ENCODE assay signal across 17 mouse cellular contexts in the genomic region with DNA sequence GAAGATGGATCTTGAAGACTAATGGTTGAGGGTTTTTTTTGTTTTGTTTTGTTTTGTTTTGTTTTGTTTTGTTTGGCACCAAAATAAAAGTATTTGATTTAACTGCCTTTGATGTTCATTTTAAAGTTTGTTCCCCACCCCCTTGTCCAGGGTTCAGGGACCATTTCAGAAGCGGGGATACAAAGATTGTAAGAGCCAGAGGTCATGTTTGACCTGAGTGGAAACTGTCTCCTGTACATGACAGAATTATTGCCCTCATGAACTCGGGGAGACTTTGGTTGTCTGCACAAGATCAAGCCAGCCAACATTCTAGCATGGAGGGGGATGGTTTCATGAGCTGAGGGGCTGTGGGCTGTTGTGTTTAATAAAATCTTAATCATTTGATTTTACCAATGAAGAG.
"Had no signal": no experiment of that assay in that cellular context is flagged by ENCODE, and none has a peak within 500 bp of the region (broad histone marks: within the 10 kb centered on the region; RNA-seq: fewer than 3 reads in every experiment).

No protein-coding gene starts in this region.

- H3K36me3 ChIP-seq: lung, embryonic 15.5 days; midbrain, embryonic 13.5 days; midbrain, embryonic 15.5 days; neural tube, embryonic 12.5 days; stomach, embryonic 15.5 days had no signal

- H3K27me3 ChIP-seq: lung, embryonic 15.5 days; midbrain, embryonic 13.5 days; midbrain, embryonic 15.5 days; neural tube, embryonic 12.5 days; stomach, embryonic 15.5 days had no signal

- DNase-seq: lung, adult 2 months; lung, postnatal 14 days; lung, postnatal 36 days; right cerebral cortex, postnatal 14 days; thymus, adult 2 months; thymus, postnatal 25 days; thymus, postnatal 4 days had no signal

- H3K4me2 ChIP-seq: lung, embryonic 15.5 days; midbrain, embryonic 11.5 days; midbrain, embryonic 13.5 days; midbrain, embryonic 15.5 days; neural tube, embryonic 12.5 days; stomach, embryonic 15.5 days had no signal

- H3K9ac ChIP-seq: lung, embryonic 15.5 days; midbrain, embryonic 13.5 days; midbrain, embryonic 15.5 days; neural tube, embryonic 12.5 days; stomach, embryonic 15.5 days had no signal

- H3K27ac ChIP-seq: lung, embryonic 15.5 days; macrophage; midbrain, embryonic 13.5 days; midbrain, embryonic 15.5 days; neural tube, embryonic 12.5 days; stomach, embryonic 15.5 days; stomach, postnatal 0 days had no signal

- ATAC-seq: lung, postnatal 0 days; midbrain, embryonic 13.5 days; midbrain, embryonic 15.5 days had no signal

- H3K4me3 ChIP-seq: lung, embryonic 15.5 days; megakaryocyte, embryonic 14.5 days; midbrain, embryonic 13.5 days; midbrain, embryonic 15.5 days; neural tube, embryonic 12.5 days; stomach, embryonic 15.5 days had no signal

- H3K9me3 ChIP-seq: lung, embryonic 15.5 days; midbrain, embryonic 13.5 days; midbrain, embryonic 15.5 days; neural tube, embryonic 12.5 days; stomach, embryonic 15.5 days had no signal

- H3K4me1 ChIP-seq: neural tube, embryonic 12.5 days had no signal
